Mouse (Mus musculus): ENCODE results near the gene Ppp2r5a. TPM values are rescaled to one million over a fixed set of nuclear protein-coding genes. Genes with fewer than 3 reads are reported as not detected.

Gene Ppp2r5a
- polyA plus RNA-seq, 1 experiment from 2014 or later, result 17.8 TPM

Other genes starting within 250 kb of the Ppp2r5a start
- gene Fam71a, start 238.5 kb downstream of the Ppp2r5a start, polyA plus RNA-seq (2015; fragmentation: Nextera tagmentation; extraction: Ambion mirVana), result not detected in 2 replicates
- gene Atf3, start 185.2 kb downstream of the Ppp2r5a start, polyA plus RNA-seq (2015; fragmentation: Nextera tagmentation; extraction: Ambion mirVana), result 4.2 and 4.3 TPM in 2 replicates
- gene Nenf, start 85.1 kb downstream of the Ppp2r5a start, polyA plus RNA-seq (2015; fragmentation: Nextera tagmentation; extraction: Ambion mirVana), result 93.6 and 98.5 TPM in 2 replicates
- 21.3 and 24.7 TPM in 2 replicates for gene Tmem206, start 77.4 kb downstream of the Ppp2r5a start, polyA plus RNA-seq (2015; fragmentation: Nextera tagmentation; extraction: Ambion mirVana)
- 59.7 and 60.1 TPM in 2 replicates for gene Dtl, start 172.3 kb upstream of the Ppp2r5a start, polyA plus RNA-seq (2015; fragmentation: Nextera tagmentation; extraction: Ambion mirVana)
- gene Ints7, start 172.4 kb upstream of the Ppp2r5a start, polyA plus RNA-seq (2015; fragmentation: Nextera tagmentation; extraction: Ambion mirVana), result 65.2 and 71.2 TPM in 2 replicates